Mouse (Mus musculus) fibroblast of lung, adult 2 months (primary cell): ENCODE data around the gene Sh3bgrl2.

Source experiments
- DNase-seq: peaks from one replicate; pipeline ENCODE4 v3.0.0-alpha.2; 2011; ENCODE audit warnings: low read depth

The Sh3bgrl2 gene

GRCm38 (mm10) chr9:83589680-83590467 is 41.7 kb downstream of the Sh3bgrl2 start:
- no peak for DNase-seq

- DNase-seq: no peak
These were observed 43.8 kb downstream of the Sh3bgrl2 start for GRCm38 (mm10) chr9:83591848-83592456.

GRCm38 (mm10) chr9:83593811-83594210 is 45.7 kb downstream of the Sh3bgrl2 start:
- DNase-seq: no peak

- DNase-seq: no peak
These were observed 48.0 kb downstream of the Sh3bgrl2 start for GRCm38 (mm10) chr9:83596132-83596531.

GRCm38 (mm10) chr9:83596646-83597481 is 48.7 kb downstream of the Sh3bgrl2 start:
- DNase-seq: no peak

- DNase-seq: no peak
These were observed 49.9 kb downstream of the Sh3bgrl2 start for GRCm38 (mm10) chr9:83598047-83598446.

- no peak for DNase-seq
These were observed 51.4 kb downstream of the Sh3bgrl2 start for GRCm38 (mm10) chr9:83599505-83599904.

- no peak for DNase-seq
These were observed 52.3 kb downstream of the Sh3bgrl2 start for GRCm38 (mm10) chr9:83600286-83601048.

GRCm38 (mm10) chr9:83602176-83602770 is 54.1 kb downstream of the Sh3bgrl2 start:
- no peak for DNase-seq

GRCm38 (mm10) chr9:83603159-83603558 is 55.0 kb downstream of the Sh3bgrl2 start:
- DNase-seq: no peak

- no peak for DNase-seq
These were observed 57.9 kb downstream of the Sh3bgrl2 start for GRCm38 (mm10) chr9:83605886-83606640.

GRCm38 (mm10) chr9:83608135-83608534 is 60.0 kb downstream of the Sh3bgrl2 start:
- DNase-seq: no peak

- DNase-seq: peak; percentile 62
These were observed 61.5 kb downstream of the Sh3bgrl2 start for GRCm38 (mm10) chr9:83609422-83610297.

- DNase-seq: no peak
These were observed 67.9 kb downstream of the Sh3bgrl2 start for GRCm38 (mm10) chr9:83615912-83616585.

- DNase-seq: no peak
These were observed 68.5 kb downstream of the Sh3bgrl2 start for GRCm38 (mm10) chr9:83616586-83617081.

- DNase-seq: no peak
These were observed 75.3 kb downstream of the Sh3bgrl2 start for GRCm38 (mm10) chr9:83623455-83623854.

- no peak for DNase-seq
These were observed 76.1 kb downstream of the Sh3bgrl2 start for GRCm38 (mm10) chr9:83624193-83624592.

GRCm38 (mm10) chr9:83625085-83625484 is 77.0 kb downstream of the Sh3bgrl2 start:
- DNase-seq: no peak
